Mouse (Mus musculus) spleen, adult 2 months (tissue): ENCODE data around the gene Shisa2. TPM values are rescaled to one million over a fixed set of nuclear protein-coding genes. Genes with fewer than 3 reads are reported as not detected.

Source experiments
- DNase-seq, 2 experiments: peaks; one replicate each; pipeline versions ENCODE4 v3.0.0 to v3.0.0-alpha.2; 2012 to 2021; ENCODE audit warnings: low spot score in 2 of 2, low read depth in 1 of 2
- H3K27ac ChIP-seq: fragments of 200-500 bp; 2 replicates; pipeline ENCODE4 v1.5.1; 2012; ENCODE audit warnings: low read length, inconsistent platforms; ENCODE audit not compliant: insufficient read depth
- H3K27me3 ChIP-seq: fragments of 200-500 bp; 2 replicates; pipeline ENCODE4 v1.6.1; 2012; ENCODE audit warnings: mild to moderate bottlenecking, moderate library complexity, low read length, inconsistent platforms; ENCODE audit not compliant: control insufficient read depth, insufficient read depth
- H3K36me3 ChIP-seq: fragments of 200-500 bp; 2 replicates; pipeline ENCODE4 v1.6.1; 2012; ENCODE audit warnings: mild to moderate bottlenecking, low read length, inconsistent platforms; ENCODE audit not compliant: control insufficient read depth, insufficient read depth
- H3K4me1 ChIP-seq: fragments of 200-500 bp; 2 replicates; pipeline ENCODE4 v1.6.1; 2011; ENCODE audit warnings: inconsistent platforms; ENCODE audit not compliant: control insufficient read depth, insufficient read depth, insufficient read length
- H3K4me3 ChIP-seq: fragments of 200-500 bp; 2 replicates; pipeline ENCODE4 v1.5.1; 2011; ENCODE audit warnings: mild to moderate bottlenecking, inconsistent platforms; ENCODE audit not compliant: insufficient read depth, insufficient read length; ENCODE audit errors: extremely low read depth
- CTCF ChIP-seq: fragments of 200-500 bp; IDR thresholded peaks from 2 replicates; pipeline ENCODE4 v1.5.1; 2011; ENCODE audit warnings: mild to moderate bottlenecking, inconsistent platforms; ENCODE audit not compliant: insufficient read depth, insufficient read length, insufficient replicate concordance; ENCODE audit errors: extremely low read depth
- POLR2A ChIP-seq: fragments of 200-500 bp; IDR thresholded peaks from 2 replicates; pipeline ENCODE4 v1.6.1; 2011; ENCODE audit warnings: low read depth, low read length, inconsistent platforms
- WGBS: fragments of 180-500 bp; shearing (Covaris S2); methylation state at CpG from one replicate; pipeline ENCODE4 v1.1.7; 2018; 5-methylcytosine and 5-hydroxymethylcytosine counted together
- polyA plus RNA-seq: library from polyadenylated mRNA; depleted of rRNA; stranded (reverse); fragments of >200 nt; gene quantifications from 2 replicates; pipeline ENCODE4 v1.2.3, GENCODE M21; 2012

Shisa2 gene
- polyA plus RNA-seq, 1 experiment = 9.9 TPM

- 88% methylated on average over 9 of the region's 9 CpGs for WGBS
- no peaks in the 10 kb centered on the region for H3K36me3 ChIP-seq
- no peak overlapping the region for H3K4me3 ChIP-seq
- TF ChIP-seq CTCF = no peak
- no peak for TF ChIP-seq POLR2A
- H3K27me3 ChIP-seq = peaks cover 7% of the 10 kb centered on the region
- peaks cover 4% of the 10 kb centered on the region; the same call in 1 of the 2 replicates for H3K4me1 ChIP-seq
- no peak for DNase-seq
- H3K27ac ChIP-seq = no peak overlapping the region
Measured at GRCm38 (mm10) chr14:59630096-59630495, 5.0 kb downstream of the Shisa2 start.

- 82% methylated on average over 6 of the region's 6 CpGs for WGBS
- TF ChIP-seq CTCF (no peak), POLR2A (no peak)
- no peak for DNase-seq
- no peak overlapping the region for H3K4me3 ChIP-seq
- H3K27ac ChIP-seq = no peak overlapping the region
- no peaks in the 10 kb centered on the region for H3K36me3 ChIP-seq
- no peaks in the 10 kb centered on the region for H3K27me3 ChIP-seq
- no peaks in the 10 kb centered on the region for H3K4me1 ChIP-seq
Measured at GRCm38 (mm10) chr14:59632067-59632466, 7.0 kb downstream of the Shisa2 start.

- no peaks in the 10 kb centered on the region for H3K36me3 ChIP-seq
- WGBS = 96% methylated on average over 5 of the region's 5 CpGs
- TF ChIP-seq POLR2A (no peak), CTCF (no peak)
- DNase-seq = no peak
- H3K27ac ChIP-seq = no peak overlapping the region
- H3K4me1 ChIP-seq = no peaks in the 10 kb centered on the region
- H3K27me3 ChIP-seq = no peaks in the 10 kb centered on the region
- no peak overlapping the region for H3K4me3 ChIP-seq
Measured at GRCm38 (mm10) chr14:59633295-59633898, 8.3 kb downstream of the Shisa2 start.

- TF ChIP-seq CTCF (no peak), POLR2A (no peak)
- WGBS = 91% methylated on average over 9 of the region's 9 CpGs
- no peak for DNase-seq
Measured at GRCm38 (mm10) chr14:59633988-59634387, 8.9 kb downstream of the Shisa2 start.

GRCm38 (mm10) chr14:59638906-59639703, 14.0 kb downstream of the Shisa2 start:
- 77% methylated on average over 7 of the region's 7 CpGs for WGBS
- Histone ChIP-seq H3K4me3 (no peak overlapping the region), H3K36me3 (no peaks in the 10 kb centered on the region), H3K27me3 (no peaks in the 10 kb centered on the region), H3K27ac (no peak overlapping the region), H3K4me1 (peaks cover 2% of the 10 kb centered on the region; the same call in 1 of the 2 replicates)
- no peak for DNase-seq
- TF ChIP-seq CTCF (no peak), POLR2A (no peak)

More at GRCm38 (mm10) chr14:59633988-59634387, 8.9 kb downstream of the Shisa2 start:
- H3K36me3 ChIP-seq = no peaks in the 10 kb centered on the region
- H3K4me1 ChIP-seq = no peaks in the 10 kb centered on the region
- H3K27me3 ChIP-seq = no peaks in the 10 kb centered on the region
- H3K4me3 ChIP-seq = no peak overlapping the region
- H3K27ac ChIP-seq = no peak overlapping the region

- TF ChIP-seq CTCF = no peak
- TF ChIP-seq POLR2A = no peak
- no peak overlapping the region for H3K4me3 ChIP-seq
- H3K27me3 ChIP-seq = no peaks in the 10 kb centered on the region
- H3K27ac ChIP-seq = no peak overlapping the region
- no peaks in the 10 kb centered on the region for H3K36me3 ChIP-seq
- no peak for DNase-seq
- WGBS = 72% methylated on average over 5 of the region's 5 CpGs
- H3K4me1 ChIP-seq = peaks cover 2% of the 10 kb centered on the region; the same call in 1 of the 2 replicates
Measured at GRCm38 (mm10) chr14:59641856-59642255, 16.7 kb downstream of the Shisa2 start.
